ENCODE assay signal across 8 mouse cellular contexts in the genomic region with DNA sequence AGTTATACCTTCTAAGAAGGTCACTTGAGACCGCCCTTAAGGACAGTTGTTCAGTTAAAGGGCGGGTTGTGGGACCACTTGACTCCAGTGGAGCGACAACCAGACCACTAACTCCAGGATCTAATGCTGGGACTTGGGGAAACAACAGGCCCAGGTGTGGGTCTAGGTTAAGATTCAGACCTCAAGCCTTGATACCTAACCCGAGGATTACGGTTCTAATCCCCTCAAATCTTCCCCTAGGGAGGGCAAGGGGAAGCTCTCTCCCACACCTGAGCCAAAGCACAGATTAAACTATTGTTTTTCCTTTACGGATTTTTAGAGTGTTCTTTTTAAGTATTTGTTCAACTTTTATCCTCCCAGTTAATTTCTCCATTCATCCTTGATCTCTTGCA. TPM values are rescaled to one million over a fixed set of nuclear protein-coding genes. Genes with fewer than 3 reads are reported as not detected.
DNase-seq lines count a peak whose midpoint lies in the region; ATAC-seq and TF ChIP-seq lines count a peak whose summit lies in the region.

No protein-coding gene starts in this region.

- no peak for TF ChIP-seq EP300 in heart, adult 2 months (IDR thresholded peaks at IDR 0.05; ENCODE audit: insufficient read depth, low read depth, low read length)
- no peak for TF ChIP-seq EP300 in stomach, postnatal 0 days (optimal IDR thresholded peaks at IDR 0.05)

- peak overlapping the region; percentile 66 for H3K27ac ChIP-seq in heart, adult 2 months
- peak overlapping the region; percentile 95 for H3K27ac ChIP-seq in testis, adult 2 months (ENCODE audit: control insufficient read depth, insufficient read depth, low read depth, low read length)
- no peak overlapping the region for H3K27ac ChIP-seq in liver, embryonic 12.5 days
- H3K27ac ChIP-seq in stomach, postnatal 0 days (replicated peaks) = no peak overlapping the region

- peak; percentile 17; the same call in 1 of the 2 replicates for ATAC-seq in liver, embryonic 12.5 days
- peak; percentile 11; the same call in 1 of the 2 replicates for ATAC-seq in stomach, postnatal 0 days (ENCODE audit: low FRiP score, low TSS enrichment)

- 37% methylated on average over 6 of the region's 6 CpGs for WGBS in heart, adult 2 months
- WGBS in liver, embryonic 12.5 days (ENCODE audit: insufficient replicate concordance) = 39% methylated on average over 6 of the region's 6 CpGs
- 26% methylated on average over 6 of the region's 6 CpGs for WGBS in stomach, postnatal 0 days

- peak overlapping the region; percentile 56 for H3K4me3 ChIP-seq in heart, adult 2 months
- peak overlapping the region; percentile 91 for H3K4me3 ChIP-seq in testis, adult 2 months (ENCODE audit: control insufficient read depth, low read depth, low read length)
- peak overlapping the region; percentile 56 for H3K4me3 ChIP-seq in liver, embryonic 12.5 days
- peak overlapping the region; percentile 38 for H3K4me3 ChIP-seq in stomach, postnatal 0 days (ENCODE audit: low read depth, low read length)

- no peak for DNase-seq in heart, adult 2 months
- no peak for DNase-seq in heart, adult 9 months (ENCODE audit: low spot score in 2 of 2)
- no peak for DNase-seq in testis, postnatal 10 days (ENCODE audit: low spot score)
- DNase-seq in stomach, postnatal 0 days (ENCODE audit: low spot score) = no peak
- no peak for DNase-seq in thymus, postnatal 36 days
- DNase-seq in Muller cell, postnatal 12 days (ENCODE audit: inconsistent ontology term) = no peak

- H3K27me3 ChIP-seq in heart, adult 2 months (ENCODE audit: control insufficient read depth, insufficient read depth, low read length) = no peaks in the 10 kb centered on the region
- no peaks in the 10 kb centered on the region for H3K27me3 ChIP-seq in testis, adult 2 months (ENCODE audit: control insufficient read depth, insufficient read depth, low read length)
- H3K27me3 ChIP-seq in liver, embryonic 12.5 days (replicated peaks) = peaks cover 14% of the 10 kb centered on the region; the same call in 1 of the 2 replicates
- H3K27me3 ChIP-seq in stomach, postnatal 0 days (ENCODE audit: control insufficient read depth, insufficient read depth, low read length) = no peaks in the 10 kb centered on the region

- H3K36me3 ChIP-seq in heart, adult 2 months (ENCODE audit: control insufficient read depth, insufficient read depth, low read length) = no peaks in the 10 kb centered on the region
- H3K36me3 ChIP-seq in testis, adult 2 months (ENCODE audit: control insufficient read depth, insufficient read depth, low read length) = peaks cover 2% of the 10 kb centered on the region; the same call in 1 of the 2 replicates
- H3K36me3 ChIP-seq in liver, embryonic 12.5 days = no peaks in the 10 kb centered on the region
- H3K36me3 ChIP-seq in stomach, postnatal 0 days (ENCODE audit: control insufficient read depth, insufficient read depth, low read length) = no peaks in the 10 kb centered on the region

- intact Hi-C loops in heart, adult 2 months (cut with DNase I) = no loop called here

- TF ChIP-seq POLR2A in heart, adult 2 months (IDR thresholded peaks at IDR 0.05; ENCODE audit: insufficient read depth, low read depth, low read length) = no peak
- TF ChIP-seq POLR2A in testis, adult 2 months (IDR thresholded peaks at IDR 0.05; ENCODE audit: control insufficient read depth, low read depth, low read length) = no peak

- H3K4me2 ChIP-seq in liver, embryonic 12.5 days = peak overlapping the region; percentile 77
- peak overlapping the region; percentile 65 for H3K4me2 ChIP-seq in stomach, postnatal 0 days (replicated peaks; ENCODE audit: low read depth)

- no peak for TF ChIP-seq CTCF in heart, adult 2 months (IDR thresholded peaks at IDR 0.05)
- no peak for TF ChIP-seq CTCF in testis, adult 2 months (IDR thresholded peaks at IDR 0.05; ENCODE audit: control insufficient read depth, insufficient read depth, insufficient replicate concordance, low read depth, low read length)
- no peak for TF ChIP-seq CTCF in stomach, postnatal 0 days (IDR thresholded peaks at IDR 0.05; ENCODE audit: low read depth)

- H3K9ac ChIP-seq in heart, adult 2 months (ENCODE audit: low read depth, low read length) = peak overlapping the region; percentile 67
- peak overlapping the region; percentile 59; the same call in 1 of the 2 replicates for H3K9ac ChIP-seq in liver, embryonic 12.5 days
- H3K9ac ChIP-seq in stomach, postnatal 0 days (ENCODE audit: low read length) = peak overlapping the region; percentile 41; the same call in 1 of the 2 replicates

- no peaks in the 10 kb centered on the region for H3K79me2 ChIP-seq in heart, adult 2 months (replicated peaks; ENCODE audit: control insufficient read depth, insufficient read depth, low read length)

- no peaks in the 10 kb centered on the region for H3K9me3 ChIP-seq in liver, embryonic 12.5 days (replicated peaks)
- no peaks in the 10 kb centered on the region for H3K9me3 ChIP-seq in stomach, postnatal 0 days (ENCODE audit: control insufficient read depth, low read length)

- H3K4me1 ChIP-seq in heart, adult 2 months (ENCODE audit: control insufficient read depth, insufficient read depth, low read length) = peaks cover 7% of the 10 kb centered on the region
- peaks cover 22% of the 10 kb centered on the region for H3K4me1 ChIP-seq in testis, adult 2 months (ENCODE audit: control insufficient read depth, insufficient read depth, low read length)
- H3K4me1 ChIP-seq in liver, embryonic 12.5 days = peaks cover 25% of the 10 kb centered on the region
- H3K4me1 ChIP-seq in stomach, postnatal 0 days (replicated peaks; ENCODE audit: control insufficient read depth, insufficient read depth) = 0 out of 2 replicates have a peak, but pooled peaks cover 3% of the 10 kb centered on the region

RNA-seq across cellular contexts. Expression of gene Rangrf, which starts 0.9 kb away (rescaled TPM):
- 100 to 1,000 TPM in 1 of 2 experiments, 10 to 100 TPM in 1; 80.7 to 100 TPM for total RNA-seq in heart, adult 2 months (2021)
- 145 and 169 TPM in 2 replicates for polyA plus RNA-seq in heart, adult 2 months (2012; rRNA removed)
- 1,176 and 1,231 TPM in 2 replicates for polyA plus RNA-seq in testis, adult 2 months (2012; rRNA removed)
- polyA plus RNA-seq in liver, embryonic 12.5 days (2016; fragmentation: Nextera tagmentation; extraction: Ambion mirVana) = 54.7 and 61.0 TPM in 2 replicates
- polyA plus RNA-seq in stomach, postnatal 0 days (2015; fragmentation: Nextera tagmentation; extraction: Ambion mirVana) = 34.8 and 35.1 TPM in 2 replicates

RNA-seq across cellular contexts. Expression of gene Slc25a35, which starts 6.1 kb away (rescaled TPM):
- total RNA-seq in heart, adult 2 months (2021) = 1 to 10 TPM; 4.2 to 5.3 TPM
- polyA plus RNA-seq in heart, adult 2 months (2012; rRNA removed) = 21.6 and 24.2 TPM in 2 replicates
- 40.8 and 56.4 TPM in 2 replicates for polyA plus RNA-seq in testis, adult 2 months (2012; rRNA removed)
- polyA plus RNA-seq in liver, embryonic 12.5 days (2016; fragmentation: Nextera tagmentation; extraction: Ambion mirVana) = 0.87 and 0.90 TPM in 2 replicates
- polyA plus RNA-seq in stomach, postnatal 0 days (2015; fragmentation: Nextera tagmentation; extraction: Ambion mirVana) = 4.9 and 5.8 TPM in 2 replicates

RNA-seq across cellular contexts. Expression of gene Arhgef15, which starts 16.8 kb away (rescaled TPM):
- 10 to 100 TPM; 27.8 to 28.5 TPM for total RNA-seq in heart, adult 2 months (2021)
- 52.9 and 77.3 TPM in 2 replicates for polyA plus RNA-seq in heart, adult 2 months (2012; rRNA removed)
- polyA plus RNA-seq in testis, adult 2 months (2012; rRNA removed) = 3.7 and 3.8 TPM in 2 replicates
- 2.9 and 3.0 TPM in 2 replicates for polyA plus RNA-seq in liver, embryonic 12.5 days (2016; fragmentation: Nextera tagmentation; extraction: Ambion mirVana)
- 2.8 and 3.0 TPM in 2 replicates for polyA plus RNA-seq in stomach, postnatal 0 days (2015; fragmentation: Nextera tagmentation; extraction: Ambion mirVana)

RNA-seq across cellular contexts. Expression of gene Pfas, which starts 34.2 kb away (rescaled TPM):
- 1 to 10 TPM; 5.9 to 6.4 TPM for total RNA-seq in heart, adult 2 months (2021)
- 8.5 and 11.5 TPM in 2 replicates for polyA plus RNA-seq in heart, adult 2 months (2012; rRNA removed)
- polyA plus RNA-seq in testis, adult 2 months (2012; rRNA removed) = 9.6 and 11.8 TPM in 2 replicates
- polyA plus RNA-seq in liver, embryonic 12.5 days (2016; fragmentation: Nextera tagmentation; extraction: Ambion mirVana) = 42.2 and 44.4 TPM in 2 replicates
- polyA plus RNA-seq in stomach, postnatal 0 days (2015; fragmentation: Nextera tagmentation; extraction: Ambion mirVana) = 7.4 and 8.0 TPM in 2 replicates

RNA-seq across cellular contexts. Expression of gene Ctc1, which starts 41.7 kb away (rescaled TPM):
- 10 to 100 TPM; 10.7 to 15.7 TPM for total RNA-seq in heart, adult 2 months (2021)
- polyA plus RNA-seq in heart, adult 2 months (2012; rRNA removed) = 21.5 and 26.8 TPM in 2 replicates
- polyA plus RNA-seq in testis, adult 2 months (2012; rRNA removed) = 44.5 and 44.9 TPM in 2 replicates
- 31.4 and 34.2 TPM in 2 replicates for polyA plus RNA-seq in liver, embryonic 12.5 days (2016; fragmentation: Nextera tagmentation; extraction: Ambion mirVana)
- 11.1 and 11.5 TPM in 2 replicates for polyA plus RNA-seq in stomach, postnatal 0 days (2015; fragmentation: Nextera tagmentation; extraction: Ambion mirVana)

Comparison
In these comparisons a context has a peak if more than half of its experiments do, and no peak if none do; other contexts are left out.
1. H3K27ac ChIP-seq: peak in heart, adult 2 months (single experiment) and testis, adult 2 months (single experiment); none in liver, embryonic 12.5 days (single experiment) and stomach, postnatal 0 days (single experiment).
2. H3K4me3 ChIP-seq: peak in every context shown above with its lines; median percentile 91 in testis, adult 2 months; 56 in heart, adult 2 months; 56 in liver, embryonic 12.5 days; 38 in stomach, postnatal 0 days.
3. RNA of gene Arhgef15, which starts 16.8 kb away (polyA plus RNA-seq): 52.9 to 77.3 TPM in heart, adult 2 months; 3.7 to 3.8 TPM in testis, adult 2 months, 2.9 to 3.0 TPM in liver, embryonic 12.5 days and 2.8 to 3.0 TPM in stomach, postnatal 0 days; every median in the first group is over 10 times any median in the second.
4. Peak in every context shown above with its lines, with median percentiles within 50 percentile points of each other: H3K9ac ChIP-seq.